Mouse (Mus musculus): ENCODE measurements around the gene Maea. TPM values are rescaled to one million over a fixed set of nuclear protein-coding genes. Genes with fewer than 3 reads are reported as not detected.

Gene Maea
- 88.1 to 103 TPM (median 101 TPM) in 4 replicates for total RNA-seq (2023)

DNA sequence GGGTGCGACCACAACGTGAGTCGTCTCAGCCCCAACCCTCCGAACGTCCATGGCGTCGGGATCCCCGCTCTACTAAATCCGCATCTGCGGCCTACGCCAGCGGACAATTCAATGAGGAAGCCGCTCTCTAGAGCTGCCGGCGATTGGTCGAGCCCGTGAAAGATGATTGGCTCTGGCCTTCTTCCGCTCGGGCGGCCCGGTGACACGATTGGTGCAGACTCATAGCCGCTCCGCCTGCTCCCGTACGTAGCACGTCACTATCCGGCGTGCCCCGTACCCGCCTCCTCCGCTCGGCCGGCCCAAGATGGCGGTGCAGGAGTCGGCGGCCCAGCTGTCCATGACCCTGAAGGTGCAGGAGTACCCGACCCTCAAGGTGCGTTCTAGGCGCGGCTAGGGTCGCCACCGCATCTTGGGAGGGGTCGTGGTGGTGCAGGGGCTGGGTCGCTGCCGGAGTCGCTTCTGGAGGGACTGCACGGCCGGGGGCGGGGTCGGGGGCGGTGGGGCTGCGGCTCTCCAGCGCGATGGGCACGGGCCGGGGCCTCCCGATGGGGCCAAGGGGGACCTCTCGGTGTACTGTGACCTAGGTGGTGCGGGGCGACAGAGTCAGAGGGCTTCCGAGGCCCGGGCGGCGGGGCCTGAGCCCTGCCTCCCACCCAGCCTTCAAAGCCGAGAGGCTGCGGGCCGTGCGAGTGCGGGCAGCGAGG is at the start of gene Maea:
TSS of gene Maea (plus strand) at position 237 of the 704 bp plus-strand sequence.

DNA sequence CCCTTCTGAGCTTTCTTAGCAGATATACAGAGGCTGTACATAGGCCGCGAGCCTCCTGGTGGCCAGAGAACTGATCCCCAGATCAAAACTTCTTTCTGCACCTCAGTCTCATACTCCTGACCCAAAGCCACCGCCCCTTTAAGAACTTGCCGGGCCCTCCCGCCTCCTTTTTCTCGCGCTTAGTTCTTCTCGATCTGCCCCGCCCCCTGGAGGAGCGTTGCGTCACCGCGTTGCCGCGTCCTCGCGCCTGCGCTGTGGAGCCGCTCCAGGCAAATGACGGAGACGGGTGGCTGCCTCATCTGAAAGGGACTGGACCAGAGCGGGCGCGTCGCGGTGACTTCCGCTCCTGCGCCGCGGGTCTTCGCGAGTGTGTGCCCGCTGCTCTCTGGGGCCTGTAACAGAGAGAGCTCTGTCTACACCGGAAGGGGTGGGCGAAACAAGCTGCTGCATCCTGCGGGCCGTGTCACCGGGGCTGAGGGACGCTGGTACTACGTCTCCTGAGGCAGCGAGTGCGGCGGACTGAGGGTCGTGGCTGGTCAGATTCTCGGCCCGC is 43.1 kb downstream of the Maea start, which contains the start of gene Uvssa:
TSS of gene Uvssa (plus strand) at position 248 of the 553 bp plus-strand sequence.

Other genes with a start within 250 kb of the Maea start
- gene Slc5a1, start 231.3 kb upstream of the Maea start, total RNA-seq (2023): not detected in 4 replicates
- 1.1 to 2.4 TPM (median 1.5 TPM) in 4 replicates for gene Spon2, start 117.1 kb upstream of the Maea start, total RNA-seq (2023)
- gene Ctbp1, start 60.5 kb upstream of the Maea start, total RNA-seq (2023): 221 to 241 TPM (median 228 TPM) in 4 replicates
- 22.3 to 25.4 TPM (median 24.6 TPM) in 4 replicates for gene Uvssa, start 43.0 kb downstream of the Maea start, total RNA-seq (2023)
- gene Nkx1-1, start 98.5 kb downstream of the Maea start, total RNA-seq (2023): not detected in 4 replicates